Mouse (Mus musculus) retina, embryonic 14.5 days (tissue): Measurements from ENCODE around the gene Abracl.
A peak's percentile ranks its signal among the peaks of the same experiment; 100 is the strongest.

Experiments used
- DNase-seq: peaks from one replicate; pipeline ENCODE4 v3.0.0-alpha.2; 2015; ENCODE audit warnings: low spot score

The Abracl gene

GRCm38 (mm10) chr10:18021576-18022311 is 1.3 kb downstream of the Abracl start:
- no peak for DNase-seq

- DNase-seq: no peak
Measured at GRCm38 (mm10) chr10:18020846-18021245, 2.2 kb downstream of the Abracl start.

- DNase-seq: peak; percentile 21
Measured at GRCm38 (mm10) chr10:18020443-18020842, 2.6 kb downstream of the Abracl start.

- DNase-seq: no peak
Measured at GRCm38 (mm10) chr10:18011761-18012160, 11.3 kb downstream of the Abracl start.

GRCm38 (mm10) chr10:18009744-18010143 is 13.3 kb downstream of the Abracl start:
- DNase-seq: no peak

GRCm38 (mm10) chr10:18008118-18008517 is 15.0 kb downstream of the Abracl start:
- DNase-seq: no peak

GRCm38 (mm10) chr10:18007243-18007642 is 15.8 kb downstream of the Abracl start:
- no peak for DNase-seq

GRCm38 (mm10) chr10:18006756-18007155 is 16.3 kb downstream of the Abracl start:
- no peak for DNase-seq

GRCm38 (mm10) chr10:18005136-18005955 is 17.7 kb downstream of the Abracl start:
- no peak for DNase-seq

GRCm38 (mm10) chr10:18003966-18004637 is 19.0 kb downstream of the Abracl start:
- DNase-seq: no peak

- DNase-seq: no peak
Measured at GRCm38 (mm10) chr10:17990576-17990975, 32.5 kb downstream of the Abracl start.

GRCm38 (mm10) chr10:17989136-17989535 is 34.0 kb downstream of the Abracl start:
- no peak for DNase-seq

GRCm38 (mm10) chr10:17987823-17988423 is 35.2 kb downstream of the Abracl start:
- DNase-seq: no peak

- no peak for DNase-seq
Measured at GRCm38 (mm10) chr10:17983313-17983712, 39.8 kb downstream of the Abracl start.

- DNase-seq: no peak
Measured at GRCm38 (mm10) chr10:17966090-17966489, 57.0 kb downstream of the Abracl start.
